In genomic region chr7:58843767-58844445, GRCm38 (mm10) we compare ENCODE assay signal across 8 mouse cellular contexts.
DNase-seq lines count a peak whose midpoint lies in the region; ATAC-seq lines count a peak whose summit lies in the region.

No protein-coding gene starts in this region.

- 2% methylated on average over 9 of the region's 9 CpGs for WGBS in forebrain, embryonic 13.5 days
- WGBS in heart, embryonic 14.5 days, result 0% methylated on average over 9 of the region's 9 CpGs
- 3% methylated on average over 9 of the region's 9 CpGs for whole genome bisulfite sequencing in kidney, embryonic 16.5 days
- 6% methylated on average over 9 of the region's 9 CpGs for WGBS in limb, embryonic 13.5 days
- 2% methylated on average over 9 of the region's 9 CpGs for WGBS in midbrain, embryonic 12.5 days

- H3K27me3 ChIP-seq in forebrain, embryonic 13.5 days, result no peaks in the 10 kb centered on the region
- H3K27me3 ChIP-seq in heart, embryonic 14.5 days (ENCODE audit: control insufficient read depth, insufficient read depth, low read length), result no peaks in the 10 kb centered on the region
- H3K27me3 ChIP-seq in kidney, embryonic 16.5 days (ENCODE audit: insufficient read depth, low read length), result no peaks in the 10 kb centered on the region
- no peaks in the 10 kb centered on the region for H3K27me3 ChIP-seq in limb, embryonic 13.5 days
- no peaks in the 10 kb centered on the region for H3K27me3 ChIP-seq in midbrain, embryonic 12.5 days

- H3K9me3 ChIP-seq in forebrain, embryonic 13.5 days (replicated peaks), result no peaks in the 10 kb centered on the region
- no peaks in the 10 kb centered on the region for H3K9me3 ChIP-seq in heart, embryonic 14.5 days (ENCODE audit: control insufficient read depth, low read length)
- no peaks in the 10 kb centered on the region for H3K9me3 ChIP-seq in kidney, embryonic 16.5 days (ENCODE audit: low read length)
- H3K9me3 ChIP-seq in limb, embryonic 13.5 days, result no peaks in the 10 kb centered on the region
- H3K9me3 ChIP-seq in midbrain, embryonic 12.5 days, result no peaks in the 10 kb centered on the region

- DNase-seq in 3T3-L1 (ENCODE audit: low read depth, low spot score), result peak; percentile 91
- DNase-seq in cerebellum, adult 11 months, result peak; percentile 80
- peak; percentile 74 for DNase-seq in right cerebral cortex, postnatal 4 days

- H3K9ac ChIP-seq in forebrain, embryonic 13.5 days, result peak overlapping the region; percentile 48; the same call in 1 of the 2 replicates
- peak overlapping the region; percentile 64 for H3K9ac ChIP-seq in heart, embryonic 14.5 days (ENCODE audit: low read length)
- H3K9ac ChIP-seq in kidney, embryonic 16.5 days (replicated peaks; ENCODE audit: low read length), result peak overlapping the region; percentile 51; the same call in 1 of the 2 replicates
- peak overlapping the region; percentile 48; the same call in 1 of the 2 replicates for H3K9ac ChIP-seq in limb, embryonic 13.5 days
- H3K9ac ChIP-seq in midbrain, embryonic 12.5 days (replicated peaks), result peak overlapping the region; percentile 34; the same call in 1 of the 2 replicates

- H3K4me2 ChIP-seq in forebrain, embryonic 13.5 days, result peak overlapping the region; percentile 51
- peak overlapping the region; percentile 56 for H3K4me2 ChIP-seq in heart, embryonic 14.5 days (ENCODE audit: low read length)
- peak overlapping the region; percentile 36 for H3K4me2 ChIP-seq in kidney, embryonic 16.5 days (replicated peaks; ENCODE audit: low read depth, low read length)
- peak overlapping the region; percentile 51 for H3K4me2 ChIP-seq in limb, embryonic 13.5 days (replicated peaks)
- peak overlapping the region; percentile 39 for H3K4me2 ChIP-seq in midbrain, embryonic 12.5 days (replicated peaks)

- H3K36me3 ChIP-seq in forebrain, embryonic 13.5 days (ENCODE audit: poor library complexity, severe bottlenecking), result no peaks in the 10 kb centered on the region
- H3K36me3 ChIP-seq in heart, embryonic 14.5 days (ENCODE audit: control insufficient read depth, insufficient read depth, low read length), result no peaks in the 10 kb centered on the region
- no peaks in the 10 kb centered on the region for H3K36me3 ChIP-seq in kidney, embryonic 16.5 days (ENCODE audit: insufficient read depth, low read length)
- H3K36me3 ChIP-seq in limb, embryonic 13.5 days, result no peaks in the 10 kb centered on the region
- H3K36me3 ChIP-seq in midbrain, embryonic 12.5 days, result no peaks in the 10 kb centered on the region

- H3K4me3 ChIP-seq in forebrain, embryonic 13.5 days, result peak overlapping the region; percentile 7; the same call in 1 of the 2 replicates
- peak overlapping the region in 1 of 2 experiments; percentile 8; a peak in 2 of 4 replicates for H3K4me3 ChIP-seq in heart, embryonic 14.5 days (ENCODE audit: control insufficient read depth in 1 of 2, insufficient read depth in 1 of 2, low read depth in 1 of 2, low read length in 2 of 2)
- H3K4me3 ChIP-seq in kidney, embryonic 16.5 days (ENCODE audit: low read length), result 0 out of 2 replicates have a peak overlapping the region, but pooled peaks have one; percentile 10
- no peak overlapping the region for H3K4me3 ChIP-seq in limb, embryonic 13.5 days
- H3K4me3 ChIP-seq in midbrain, embryonic 12.5 days, result no peak overlapping the region

- peaks cover 25% of the 10 kb centered on the region for H3K4me1 ChIP-seq in forebrain, embryonic 13.5 days
- peaks cover 20 to 36% of the 10 kb centered on the region in 2 experiments for H3K4me1 ChIP-seq in heart, embryonic 14.5 days (ENCODE audit: control insufficient read depth in 2 of 2, insufficient read depth in 2 of 2, low read length in 2 of 2)
- peaks cover 23% of the 10 kb centered on the region for H3K4me1 ChIP-seq in kidney, embryonic 16.5 days (ENCODE audit: insufficient read depth, low read length)
- H3K4me1 ChIP-seq in limb, embryonic 13.5 days, result peaks cover 25% of the 10 kb centered on the region
- peaks cover 21% of the 10 kb centered on the region for H3K4me1 ChIP-seq in midbrain, embryonic 12.5 days

- peak; percentile 97 for ATAC-seq in forebrain, embryonic 13.5 days
- ATAC-seq in heart, embryonic 14.5 days (ENCODE audit: insufficient number of reproducible peaks, insufficient read depth, low FRiP score, low read depth), result peak; percentile 89
- ATAC-seq in kidney, embryonic 16.5 days (ENCODE audit: low FRiP score, low TSS enrichment), result peak; percentile 96
- peak; percentile 90 for ATAC-seq in limb, embryonic 13.5 days (ENCODE audit: low FRiP score, low read depth)
- peak; percentile 98 for ATAC-seq in midbrain, embryonic 12.5 days (ENCODE audit: low FRiP score, low read depth)

- peak overlapping the region; percentile 96 for H3K27ac ChIP-seq in forebrain, embryonic 13.5 days
- H3K27ac ChIP-seq in heart, embryonic 14.5 days (replicated peaks in 1 of 2; ENCODE audit: control insufficient read depth in 1 of 2, insufficient read depth in 1 of 2, low read depth in 2 of 2, low read length in 2 of 2), result peak overlapping the region; percentile 98 to 99
- H3K27ac ChIP-seq in kidney, embryonic 16.5 days (ENCODE audit: low read length), result peak overlapping the region; percentile 81
- H3K27ac ChIP-seq in limb, embryonic 13.5 days, result peak overlapping the region; percentile 70; the same call in 1 of the 2 replicates
- H3K27ac ChIP-seq in midbrain, embryonic 12.5 days (replicated peaks), result peak overlapping the region; percentile 90

Comparison
In these comparisons a context has a peak if more than half of its experiments do, and no peak if none do; other contexts are left out.
1. H3K4me3 ChIP-seq: peak in forebrain, embryonic 13.5 days (single experiment) and kidney, embryonic 16.5 days (single experiment); none in limb, embryonic 13.5 days (single experiment) and midbrain, embryonic 12.5 days (single experiment).
2. Peak in every context shown above with its lines, with median percentiles within 50 percentile points of each other: DNase-seq, ATAC-seq, H3K27ac ChIP-seq, H3K4me2 ChIP-seq and H3K9ac ChIP-seq.